Mouse (Mus musculus) E14TG2a.4 (cell line): Measurements from ENCODE around the gene Gpr45.

Source experiments
- H3K27me3 ChIP-seq: 2 replicates; pipeline ENCODE4 v1.6.1; 2014; ENCODE audit warnings: low read length, control low read depth; ENCODE audit not compliant: insufficient read depth
- H3K36me3 ChIP-seq: 2 replicates; pipeline ENCODE4 v1.6.1; 2014; ENCODE audit warnings: low read length, control low read depth; ENCODE audit not compliant: insufficient read depth
- H3K4me1 ChIP-seq: replicated peaks from 2 replicates; pipeline ENCODE4 v1.6.1; 2014; ENCODE audit warnings: low read depth, low read length, control low read depth
- H3K4me3 ChIP-seq: replicated peaks from 2 replicates; pipeline ENCODE4 v1.5.1; 2014; ENCODE audit warnings: mild to moderate bottlenecking, low read length
- H3K9me3 ChIP-seq: 2 replicates; pipeline ENCODE4 v1.6.1; 2014; ENCODE audit warnings: low read length, control low read depth
- CTCF ChIP-seq: conservative IDR thresholded peaks from 2 replicates; pipeline ENCODE4 v1.5.1; 2014; ENCODE audit warnings: low read length
- NANOG ChIP-seq: IDR thresholded peaks from 2 replicates; pipeline ENCODE4 v1.6.1; 2014; ENCODE audit warnings: borderline replicate concordance, low read length, mixed read lengths
- POU5F1 ChIP-seq: IDR thresholded peaks from 2 replicates; pipeline ENCODE4 v1.6.1; 2014; ENCODE audit warnings: low read length, borderline replicate concordance

Gpr45 gene

DNA sequence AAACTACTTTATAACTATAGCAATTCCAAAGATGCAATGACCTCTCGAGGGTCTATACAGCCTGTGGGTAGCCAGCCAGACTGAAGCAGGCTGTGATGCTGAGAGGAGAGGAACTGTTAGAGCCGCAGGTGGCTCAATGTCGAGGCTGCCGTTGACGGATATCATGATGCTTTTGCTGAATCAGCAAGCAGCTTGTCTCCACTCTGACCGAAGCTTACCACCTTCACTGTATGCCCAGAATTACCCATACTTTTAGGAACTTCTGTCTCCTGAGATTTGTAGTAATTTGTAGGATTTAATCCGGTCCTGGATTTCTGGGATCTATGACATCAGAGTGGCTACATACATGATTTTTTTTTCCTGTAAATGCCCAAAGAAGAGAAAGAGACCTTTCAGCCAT, 83.3 kb downstream of the Gpr45 start:
- peaks cover 4% of the 10 kb centered on the region; the same call in 1 of the 2 replicates for H3K27me3 ChIP-seq
- no peak overlapping the region for H3K4me3 ChIP-seq
- no peaks in the 10 kb centered on the region for H3K9me3 ChIP-seq
- TF ChIP-seq POU5F1, result no peak
- no peak for TF ChIP-seq NANOG
- no peak for TF ChIP-seq CTCF
- H3K4me1 ChIP-seq, result no peaks in the 10 kb centered on the region
- H3K36me3 ChIP-seq, result no peaks in the 10 kb centered on the region

DNA sequence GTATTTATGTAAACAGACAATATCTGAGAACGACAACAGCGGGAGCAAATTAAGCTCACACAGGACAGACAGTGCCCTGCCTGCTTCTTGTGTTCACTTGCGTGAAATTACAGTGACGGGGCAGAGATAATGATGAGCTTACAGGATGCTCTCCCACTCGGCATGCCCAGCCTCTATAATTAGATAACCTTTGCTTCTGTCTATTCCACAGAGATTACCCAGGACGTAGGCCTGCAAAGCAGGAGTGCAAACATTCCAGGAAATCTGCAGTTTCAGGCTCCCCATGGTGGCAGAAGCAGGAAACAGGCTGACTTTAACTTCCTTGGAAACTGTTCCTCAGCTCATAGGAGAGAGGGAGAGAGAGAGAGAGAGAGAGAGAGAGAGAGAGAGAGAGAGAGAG, 89.6 kb downstream of the Gpr45 start:
- no peak overlapping the region for H3K4me3 ChIP-seq
- H3K9me3 ChIP-seq, result no peaks in the 10 kb centered on the region
- TF ChIP-seq POU5F1, result no peak
- TF ChIP-seq NANOG, result no peak
- no peak for TF ChIP-seq CTCF
- no peaks in the 10 kb centered on the region for H3K36me3 ChIP-seq
- H3K4me1 ChIP-seq, result no peaks in the 10 kb centered on the region
- no peaks in the 10 kb centered on the region for H3K27me3 ChIP-seq

DNA sequence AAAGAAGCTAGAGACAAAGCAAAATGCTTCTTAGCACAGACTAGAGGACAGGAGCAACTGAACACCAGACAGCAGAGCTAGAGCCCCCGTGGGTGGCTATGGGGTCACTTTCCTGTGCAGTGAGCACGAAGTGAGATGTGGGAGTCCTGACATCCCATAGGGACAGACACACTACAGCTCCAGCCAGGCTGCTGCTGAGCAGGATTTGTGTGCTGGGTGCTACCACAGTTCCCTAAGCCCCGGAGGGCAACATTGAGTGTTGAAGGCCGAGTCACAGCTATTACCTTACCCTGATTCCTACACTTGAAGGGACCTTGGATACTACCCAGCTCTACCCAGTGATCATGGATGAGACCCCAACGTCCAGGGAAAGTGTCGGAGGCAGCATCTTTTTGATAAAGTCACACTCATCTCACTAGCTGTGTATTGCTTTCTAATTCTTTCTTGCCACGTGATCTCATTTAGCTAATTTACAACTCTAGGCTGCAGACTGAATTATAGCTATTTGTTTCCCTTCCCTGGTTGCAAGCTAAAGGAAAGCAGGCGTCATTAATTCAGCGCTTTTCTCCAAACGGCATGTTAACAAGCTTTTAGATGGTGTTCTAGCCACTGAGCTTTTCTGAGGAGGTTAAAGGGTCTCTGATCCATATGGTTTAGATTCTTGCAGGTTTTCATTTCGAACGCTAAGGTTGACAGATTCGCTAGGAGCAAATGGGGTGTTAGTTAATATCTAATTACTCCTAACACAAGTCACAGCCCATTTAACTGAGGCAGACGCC, 92.7 kb downstream of the Gpr45 start:
- Histone ChIP-seq H3K4me3 (no peak overlapping the region), H3K4me1 (peaks cover 12% of the 10 kb centered on the region), H3K9me3 (no peaks in the 10 kb centered on the region), H3K36me3 (no peaks in the 10 kb centered on the region), H3K27me3 (no peaks in the 10 kb centered on the region)
- TF ChIP-seq NANOG (no peak), CTCF (no peak), POU5F1 (no peak)

DNA sequence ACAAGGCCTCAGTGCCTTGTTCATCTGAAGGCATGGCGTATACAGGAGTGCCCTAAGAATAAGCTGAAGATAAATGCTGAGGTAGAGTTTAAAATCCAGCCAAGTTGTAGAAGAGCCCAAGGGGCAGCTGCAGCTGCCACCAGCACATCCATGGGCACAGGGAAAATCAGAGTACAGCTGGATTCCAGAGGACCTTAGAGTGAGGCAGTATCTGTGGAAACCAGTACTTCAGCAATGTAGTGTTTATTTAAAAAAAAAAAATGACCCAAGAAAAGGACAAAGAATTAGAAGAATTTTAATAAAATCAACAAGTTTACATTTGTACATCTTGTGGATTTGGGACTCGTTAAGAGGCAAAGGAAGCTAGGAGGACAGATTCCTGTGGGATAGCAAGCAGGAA, 94.3 kb downstream of the Gpr45 start:
- no peak overlapping the region for H3K4me3 ChIP-seq
- peaks cover 12% of the 10 kb centered on the region for H3K4me1 ChIP-seq
- no peak for TF ChIP-seq CTCF
- TF ChIP-seq POU5F1, result no peak
- TF ChIP-seq NANOG, result no peak
- H3K9me3 ChIP-seq, result no peaks in the 10 kb centered on the region
- H3K27me3 ChIP-seq, result no peaks in the 10 kb centered on the region
- H3K36me3 ChIP-seq, result peaks cover 9% of the 10 kb centered on the region; the same call in 1 of the 2 replicates

DNA sequence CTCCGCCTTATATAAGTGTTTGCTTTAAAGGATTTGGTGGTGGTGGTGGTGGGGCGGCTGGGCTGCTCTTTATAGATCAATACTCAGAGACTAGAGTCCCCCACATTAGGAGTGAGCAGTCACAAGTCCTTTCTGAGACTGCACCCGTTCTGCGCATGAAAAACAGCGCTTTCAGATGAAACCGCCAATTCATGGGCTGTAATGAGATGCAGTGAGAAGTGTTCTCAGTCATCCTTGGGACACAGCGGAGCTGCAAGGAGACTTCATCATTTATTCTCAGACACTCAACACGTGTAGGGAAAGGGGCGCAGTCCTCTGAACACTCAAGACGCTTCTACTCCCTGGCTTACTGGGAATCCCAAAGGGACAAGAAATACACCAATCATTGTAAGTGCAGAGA, 95.1 kb downstream of the Gpr45 start:
- TF ChIP-seq NANOG (no peak), POU5F1 (no peak), CTCF (no peak)
- H3K4me3 ChIP-seq, result no peak overlapping the region

DNA sequence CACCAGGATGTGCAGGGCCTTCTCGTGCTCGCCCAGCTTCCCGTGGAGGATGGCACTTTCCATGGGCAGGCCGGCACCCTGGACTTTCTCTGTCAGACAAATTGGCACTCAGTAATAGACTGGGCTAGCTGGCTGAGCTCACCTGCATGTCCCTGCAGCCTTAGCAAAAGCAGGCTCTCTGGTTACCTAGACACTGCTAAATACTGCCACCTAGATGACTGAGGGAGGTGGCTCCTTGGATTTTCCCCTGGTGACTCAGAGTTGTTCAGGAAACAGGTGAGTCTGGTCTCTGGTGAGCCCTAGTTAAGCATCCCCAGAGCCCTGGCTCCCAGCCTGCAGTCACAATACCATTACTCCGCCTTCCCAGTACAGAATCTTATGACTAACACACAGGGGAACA, 99.2 kb downstream of the Gpr45 start:
- Histone ChIP-seq H3K9me3 (no peaks in the 10 kb centered on the region), H3K4me3 (no peak overlapping the region), H3K36me3 (peaks cover 23% of the 10 kb centered on the region), H3K4me1 (peaks cover 12% of the 10 kb centered on the region), H3K27me3 (no peaks in the 10 kb centered on the region)
- no peak for TF ChIP-seq CTCF
- TF ChIP-seq POU5F1, result no peak
- no peak for TF ChIP-seq NANOG

More for the DNA sequence above, 95.1 kb downstream of the Gpr45 start:
- Histone ChIP-seq H3K36me3 (peaks cover 9% of the 10 kb centered on the region; the same call in 1 of the 2 replicates), H3K27me3 (no peaks in the 10 kb centered on the region), H3K9me3 (no peaks in the 10 kb centered on the region), H3K4me1 (peaks cover 12% of the 10 kb centered on the region)

DNA sequence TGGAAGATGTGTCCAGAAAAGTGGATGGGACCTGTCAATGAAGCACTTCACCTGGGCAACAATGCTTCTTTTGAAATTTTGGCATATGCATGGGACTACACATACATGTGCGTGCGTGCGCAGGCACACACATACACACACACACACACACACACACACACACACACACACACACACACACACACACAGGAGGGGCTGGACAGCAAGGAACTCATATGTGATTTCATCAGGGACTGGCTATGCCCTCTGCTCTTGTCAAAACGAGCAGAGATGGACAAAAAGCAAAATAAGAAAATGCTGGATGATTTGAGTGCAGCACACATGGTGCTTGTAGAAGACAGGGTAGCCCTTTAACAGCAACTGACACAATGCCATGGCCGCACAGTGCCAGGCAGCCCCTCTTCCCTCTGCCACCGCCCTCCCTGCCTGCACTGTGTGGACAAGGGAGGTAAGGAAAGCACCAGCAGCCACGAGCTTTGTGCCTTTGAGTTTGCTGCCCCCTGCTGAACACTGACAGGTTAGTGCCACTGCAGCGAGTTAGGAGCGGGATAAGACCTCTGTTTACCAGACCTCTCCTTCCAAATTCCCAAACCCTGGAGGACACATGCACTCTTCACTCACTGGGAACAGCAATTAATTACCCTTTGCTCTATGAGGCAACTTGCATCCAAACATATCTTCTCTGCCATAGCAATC, 113.1 kb downstream of the Gpr45 start:
- Histone ChIP-seq H3K4me3 (no peak overlapping the region), H3K4me1 (peaks cover 6% of the 10 kb centered on the region), H3K36me3 (peaks cover 11% of the 10 kb centered on the region), H3K27me3 (no peaks in the 10 kb centered on the region), H3K9me3 (no peaks in the 10 kb centered on the region)
- peak; percentile 72 for TF ChIP-seq CTCF
- no peak for TF ChIP-seq POU5F1

DNA sequence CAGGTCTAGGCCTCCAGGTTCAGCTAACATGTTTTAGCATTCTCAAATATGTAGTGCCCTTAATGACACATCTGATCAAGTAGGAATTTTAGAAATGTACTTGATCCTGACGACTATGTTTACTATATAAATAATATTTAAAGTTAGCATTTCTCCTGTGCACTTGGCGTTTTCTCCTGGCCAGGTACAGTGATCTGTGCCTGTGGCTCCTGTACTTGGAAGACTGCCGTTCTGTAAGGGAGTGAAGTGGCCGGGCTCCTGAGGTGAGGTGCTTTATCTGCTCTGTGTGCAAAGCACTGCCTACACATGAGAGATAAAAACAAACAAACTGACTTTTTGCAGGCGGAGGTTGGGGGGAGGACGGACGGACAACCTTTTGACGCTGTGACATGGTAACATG, 113.9 kb downstream of the Gpr45 start:
- Histone ChIP-seq H3K4me3 (no peak overlapping the region), H3K4me1 (peaks cover 13% of the 10 kb centered on the region), H3K9me3 (no peaks in the 10 kb centered on the region), H3K36me3 (peaks cover 11% of the 10 kb centered on the region), H3K27me3 (no peaks in the 10 kb centered on the region)
- TF ChIP-seq CTCF (no peak), POU5F1 (no peak), NANOG (no peak)

DNA sequence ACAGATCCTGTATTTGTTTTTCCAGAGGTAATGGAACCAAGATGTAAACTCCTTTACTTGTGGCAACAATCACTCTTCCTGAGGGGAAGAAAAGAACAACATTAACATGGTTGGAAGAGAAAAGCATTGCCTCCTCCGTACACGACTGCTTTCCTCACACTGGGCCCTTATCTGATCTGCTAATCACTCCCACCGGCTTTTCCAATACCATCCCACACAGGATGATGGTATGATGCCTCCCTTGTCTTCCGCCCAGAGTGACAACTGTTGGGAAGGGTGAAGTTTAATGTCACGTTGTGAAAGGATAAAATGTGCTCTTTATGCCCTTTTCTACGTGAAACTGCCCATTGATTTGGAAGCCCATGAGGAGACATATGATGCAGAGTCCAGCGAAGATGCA, 114.9 kb downstream of the Gpr45 start:
- peaks cover 13% of the 10 kb centered on the region for H3K4me1 ChIP-seq
- peaks cover 11% of the 10 kb centered on the region for H3K36me3 ChIP-seq
- H3K27me3 ChIP-seq, result no peaks in the 10 kb centered on the region
- TF ChIP-seq POU5F1 (no peak), CTCF (no peak), NANOG (no peak)
- H3K4me3 ChIP-seq, result no peak overlapping the region
- no peaks in the 10 kb centered on the region for H3K9me3 ChIP-seq
